Mouse (Mus musculus) kidney, adult 8-10 months (tissue): ENCODE data around the gene Lrrc61.

ENCODE experiments used
- DNase-seq, 2 experiments: peaks; one replicate each; pipeline ENCODE4 v3.0.0; 2022

The Lrrc61 gene

GRCm38 (mm10) chr6:48548314-48548713 is 6.3 kb upstream of the Lrrc61 start:
- DNase-seq: no peak

- DNase-seq: peak in 1 of 2 experiments; percentile 49
These were observed 1.7 kb upstream of the Lrrc61 start for GRCm38 (mm10) chr6:48552918-48553317.

- DNase-seq: no peak
These were observed 777 bp upstream of the Lrrc61 start for GRCm38 (mm10) chr6:48553819-48554218.

- peak; percentile 63 to 80 for DNase-seq
These were observed 701 bp downstream of the Lrrc61 start for GRCm38 (mm10) chr6:48555104-48555890.

DNA sequence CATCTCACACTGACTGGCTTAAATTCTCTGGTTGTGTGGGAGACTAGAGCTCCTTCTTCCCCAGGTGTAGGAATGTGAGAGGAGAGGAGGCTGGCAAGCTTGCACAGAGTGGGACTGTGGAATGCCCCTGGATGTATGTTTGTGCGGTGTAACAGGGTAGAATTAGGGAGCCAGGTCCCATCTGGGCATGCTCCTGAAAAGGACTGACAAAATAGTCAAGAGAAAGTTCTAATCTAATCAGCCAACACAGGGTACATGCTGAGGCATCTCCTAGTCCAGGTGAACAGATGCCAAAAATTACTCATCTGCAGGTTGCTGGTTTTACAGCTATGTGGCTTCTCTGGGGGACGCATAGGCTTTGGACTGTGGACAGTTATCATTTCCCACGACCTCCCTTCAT is 1.4 kb downstream of the Lrrc61 start:
- DNase-seq: no peak

DNA sequence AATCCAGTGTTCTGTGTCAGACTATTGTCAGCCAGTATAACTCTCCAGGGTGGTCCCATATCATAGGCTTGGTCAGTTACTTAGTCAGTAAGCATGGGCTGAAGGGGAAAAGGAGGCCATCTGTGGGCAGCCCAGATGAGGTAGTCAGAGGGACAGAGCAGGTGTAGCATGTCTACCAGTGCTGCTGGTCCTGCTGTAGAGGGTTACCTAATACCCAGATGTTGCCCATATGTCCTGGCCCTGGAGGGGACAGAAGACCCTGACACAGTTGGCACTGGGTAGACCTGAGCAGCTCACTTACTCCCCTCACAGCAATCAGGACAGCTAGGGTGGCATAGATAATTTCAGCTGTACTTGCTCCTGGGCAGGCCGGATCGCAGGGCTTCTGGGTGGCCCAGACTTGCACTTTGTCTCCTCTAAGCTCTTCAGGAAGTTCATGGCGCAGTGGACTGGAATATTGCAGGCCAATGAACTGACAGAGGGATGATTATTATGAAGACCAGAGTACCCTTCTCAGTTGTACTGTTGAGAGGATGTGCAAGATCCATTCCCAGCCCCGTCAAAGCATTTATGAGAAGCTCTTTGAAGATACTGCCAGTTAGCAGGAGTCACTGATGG is 11.2 kb downstream of the Lrrc61 start:
- DNase-seq: peak in 1 of 2 experiments; percentile 29

GRCm38 (mm10) chr6:48566312-48566711 is 11.7 kb downstream of the Lrrc61 start:
- peak; percentile 86 to 90 for DNase-seq

DNA sequence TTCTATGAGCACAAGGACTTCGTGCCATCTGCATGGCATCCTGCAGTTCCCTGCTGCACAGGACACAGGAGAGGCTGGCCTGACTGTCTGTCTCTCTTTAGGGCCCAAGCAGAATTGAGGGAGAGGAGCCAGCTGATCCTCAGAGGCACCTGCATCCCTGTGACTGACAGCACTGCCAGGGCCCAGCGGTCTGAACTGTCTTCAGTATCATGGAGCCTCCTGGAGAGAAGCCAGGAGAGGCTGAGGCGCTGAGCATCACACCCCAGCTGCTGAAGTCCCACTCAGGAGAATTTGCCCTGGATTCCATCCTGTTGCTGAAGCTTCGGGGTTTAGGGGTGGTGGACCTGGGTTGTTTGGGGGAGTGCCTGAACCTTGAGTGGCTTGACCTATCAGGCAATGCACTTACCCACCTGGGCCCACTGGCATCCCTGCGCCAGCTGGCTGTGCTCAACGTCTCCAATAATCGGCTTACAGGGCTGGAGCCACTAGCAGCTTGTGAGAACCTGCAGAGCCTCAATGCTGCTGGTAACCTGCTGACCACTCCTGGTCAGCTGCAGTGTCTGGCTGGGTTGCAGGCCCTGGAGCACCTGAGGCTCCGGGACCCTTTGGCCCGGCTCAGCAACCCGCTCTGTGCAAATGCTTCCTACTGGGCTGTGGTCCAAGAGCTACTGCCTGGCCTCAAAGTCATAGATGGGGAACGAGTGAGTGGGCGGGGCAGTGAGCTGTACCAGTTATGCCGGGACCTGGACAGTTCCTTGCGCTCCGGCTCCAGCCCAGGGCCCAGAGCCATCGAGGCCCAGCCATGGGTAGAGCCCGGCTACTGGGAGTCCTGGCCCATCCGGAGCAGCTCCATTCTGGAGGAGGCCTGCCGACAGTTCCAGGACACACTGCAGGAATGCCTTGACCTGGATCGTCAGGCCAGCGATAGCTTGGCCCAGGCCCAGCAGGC is 13.7 kb downstream of the Lrrc61 start:
- DNase-seq: peak; percentile 76 to 79

DNA sequence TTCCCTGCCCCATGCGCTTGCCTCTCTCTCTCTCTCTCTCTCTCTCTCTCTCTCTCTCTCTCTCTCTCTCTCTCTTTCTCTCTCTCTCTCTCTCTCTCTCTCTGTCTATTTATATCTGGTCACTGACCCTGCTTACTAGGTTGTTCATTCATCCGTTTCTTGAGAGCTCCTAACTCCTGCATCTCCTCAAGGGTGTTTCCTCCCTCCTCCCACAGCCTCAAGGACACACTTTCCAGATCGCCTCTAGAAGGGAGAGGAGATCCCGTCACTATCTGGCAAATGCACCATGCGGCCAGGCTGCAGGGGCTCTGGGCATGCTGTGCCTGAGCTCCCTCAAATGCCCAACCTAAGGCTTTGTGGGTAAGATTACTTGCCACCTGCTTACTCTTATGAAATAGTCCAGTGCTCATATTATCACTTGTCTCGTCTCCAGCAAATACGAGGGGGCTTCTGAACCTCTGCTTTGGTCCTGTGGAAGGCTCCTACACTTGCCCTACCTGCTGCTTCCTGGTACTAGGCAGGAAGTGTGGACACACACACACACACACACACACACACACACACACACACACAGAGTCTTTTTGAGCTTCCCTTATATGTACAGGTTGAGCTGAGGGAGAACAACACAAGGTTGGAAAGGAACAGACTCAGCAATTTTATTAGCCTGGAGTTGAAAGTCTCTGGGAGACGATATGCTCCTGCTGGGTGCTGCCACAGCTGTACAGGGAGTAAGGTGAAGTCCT is 14.6 kb downstream of the Lrrc61 start:
- peak; percentile 47 to 63 for DNase-seq

DNA sequence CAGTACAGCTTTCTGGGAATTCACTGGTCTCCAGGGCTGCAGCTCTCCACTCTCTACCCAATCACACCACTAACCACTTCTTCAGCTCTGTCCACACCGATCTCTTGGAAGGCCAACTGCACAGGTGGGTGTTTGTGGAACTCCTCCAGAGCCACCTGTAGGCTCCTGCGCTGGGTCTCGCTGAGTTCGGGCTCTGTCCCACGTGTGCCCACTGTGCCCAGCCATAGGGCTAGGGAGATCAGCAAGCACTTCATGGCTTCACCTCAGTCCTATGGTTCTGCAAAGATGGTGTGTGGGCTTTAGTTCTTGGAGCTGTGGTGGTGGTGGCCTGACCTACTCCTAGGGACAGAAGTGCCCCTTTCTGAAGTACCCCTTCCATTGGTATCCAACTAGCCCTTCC is 17.4 kb downstream of the Lrrc61 start:
- no peak for DNase-seq

DNA sequence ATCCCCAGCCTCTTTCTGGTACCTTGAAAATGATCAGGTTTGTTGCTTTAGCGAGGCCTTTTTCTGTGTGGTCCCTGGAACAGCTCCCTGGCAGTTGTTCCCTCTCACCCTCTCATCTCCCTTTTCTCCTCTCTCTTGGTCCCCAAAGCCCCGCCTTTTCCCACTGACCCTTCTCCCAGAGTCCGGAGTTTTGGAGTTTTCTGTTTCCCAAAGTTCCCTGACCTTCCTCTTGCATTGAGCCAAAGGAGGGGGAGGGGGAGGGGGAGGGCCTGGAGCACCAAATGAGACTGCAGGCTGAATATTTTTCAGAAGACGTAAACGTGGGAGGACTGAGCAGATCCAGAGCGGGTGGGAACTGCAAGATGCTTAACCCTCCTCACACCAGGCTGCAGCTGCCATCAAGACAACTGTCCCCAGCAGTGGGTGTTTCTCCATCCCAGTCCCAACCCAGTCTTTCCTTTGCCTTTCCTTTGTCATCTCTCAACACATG is 18.0 kb downstream of the Lrrc61 start, which contains the start of gene Rarres2:
Gene Rarres2 (minus strand): TSS at position 218 of the 490 bp plus-strand sequence.
- peak; percentile 66 to 67 for DNase-seq

DNA sequence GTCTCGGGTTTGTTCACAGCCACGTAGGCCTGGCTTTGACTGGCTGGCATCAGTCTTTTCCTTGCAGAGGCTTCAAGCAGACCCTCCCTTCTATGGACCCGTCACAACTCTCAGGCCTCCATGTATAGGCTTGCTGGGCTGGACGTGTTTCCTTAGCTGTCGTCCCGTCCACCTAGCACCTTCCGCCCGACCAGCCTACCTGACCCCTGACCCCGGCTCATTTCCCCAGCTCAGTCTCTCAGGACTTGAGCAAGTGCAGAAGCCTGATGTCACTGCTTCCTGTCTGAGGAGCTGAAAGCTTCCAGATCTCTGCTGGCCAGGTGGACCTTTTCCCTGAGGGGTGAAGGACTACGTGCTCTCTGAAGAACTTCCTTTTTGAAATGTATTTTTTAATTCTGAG is 18.7 kb downstream of the Lrrc61 start:
- no peak for DNase-seq

DNA sequence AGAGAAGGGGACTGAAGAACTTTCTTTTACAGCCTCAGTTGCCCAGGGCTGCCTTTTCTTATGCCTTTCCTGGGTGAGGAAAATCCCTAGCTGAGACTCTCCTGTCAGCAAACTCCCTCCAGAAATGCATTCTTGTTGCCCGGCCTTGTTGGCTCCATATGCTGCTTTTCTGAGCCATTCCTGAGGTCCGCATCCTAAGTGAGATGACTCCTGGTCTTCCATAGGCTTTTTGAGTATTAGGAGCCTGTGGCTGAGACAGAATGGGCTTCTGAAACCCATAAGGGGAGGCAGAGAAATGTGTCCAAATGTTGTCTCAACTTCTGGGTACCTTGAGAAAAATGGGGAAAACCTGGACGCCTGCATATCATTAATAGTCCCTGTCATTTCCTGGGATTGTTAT is 19.4 kb downstream of the Lrrc61 start:
- no peak for DNase-seq

DNA sequence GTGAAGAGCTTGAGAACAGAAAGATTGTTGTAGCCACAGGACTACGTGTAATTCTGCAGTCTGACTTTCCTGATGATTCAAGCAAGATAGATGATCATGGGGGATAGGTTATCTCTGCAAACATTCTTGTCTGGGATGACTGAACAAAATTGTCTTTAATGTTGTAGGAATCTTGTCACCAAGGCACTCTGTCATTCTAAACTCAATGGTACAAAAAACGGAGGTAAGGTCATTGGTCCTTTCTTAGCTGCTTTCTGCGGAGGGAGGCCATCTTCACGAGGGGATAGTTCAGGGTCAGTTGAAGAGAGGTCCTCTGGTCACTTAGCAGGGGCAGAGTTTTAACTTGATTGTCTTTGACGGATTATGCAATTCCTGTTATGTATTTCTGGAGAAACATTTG is 24.1 kb downstream of the Lrrc61 start:
- DNase-seq: no peak

DNA sequence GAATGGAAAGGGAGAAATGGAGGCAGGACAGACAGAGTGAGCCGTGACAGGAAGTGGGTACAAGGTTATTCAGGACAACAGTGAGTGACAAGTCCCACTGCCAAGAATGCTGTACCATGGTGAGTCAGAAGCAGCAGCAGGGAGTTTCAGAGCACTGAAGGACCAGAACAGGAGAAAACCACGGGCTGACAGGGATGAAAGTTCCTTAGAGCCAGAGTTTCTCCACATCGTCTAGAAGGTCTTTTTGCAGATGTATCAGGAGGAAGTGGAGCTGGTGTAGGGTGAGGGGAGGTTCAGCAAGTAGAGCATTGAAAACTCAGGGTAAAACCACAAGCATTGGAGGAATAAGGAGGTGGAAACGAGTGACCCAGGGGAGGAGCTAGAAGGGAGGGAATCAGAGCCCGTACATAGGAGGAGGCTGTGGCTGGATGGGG is 24.6 kb downstream of the Lrrc61 start:
- no peak for DNase-seq

GRCm38 (mm10) chr6:48581257-48581656 is 26.7 kb downstream of the Lrrc61 start:
- DNase-seq: no peak

DNA sequence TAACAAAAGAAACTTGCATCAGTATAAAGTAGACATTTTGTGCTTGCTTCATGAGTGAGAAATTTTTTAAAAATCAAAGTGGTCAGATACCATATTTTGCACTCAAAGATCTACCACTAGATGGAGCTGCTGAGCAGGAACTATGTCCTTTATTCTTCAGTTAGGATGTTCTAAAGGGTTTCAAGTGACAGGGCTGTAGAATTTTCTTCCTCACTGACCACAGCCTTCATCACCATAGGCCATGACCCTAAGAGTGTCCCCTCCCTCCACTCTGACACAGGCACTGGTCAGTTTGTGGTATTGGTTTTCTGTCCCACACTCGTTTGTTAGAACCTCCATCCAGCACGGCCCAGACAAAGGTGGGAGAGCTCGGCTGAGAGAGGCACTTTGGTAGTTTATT is 27.4 kb downstream of the Lrrc61 start:
- no peak for DNase-seq

- no peak for DNase-seq
These were observed 34.7 kb downstream of the Lrrc61 start, which contains the start of gene Gm45021 for GRCm38 (mm10) chr6:48589194-48589750. Gm45021 (plus strand) TSS chr6:48589610.

DNA sequence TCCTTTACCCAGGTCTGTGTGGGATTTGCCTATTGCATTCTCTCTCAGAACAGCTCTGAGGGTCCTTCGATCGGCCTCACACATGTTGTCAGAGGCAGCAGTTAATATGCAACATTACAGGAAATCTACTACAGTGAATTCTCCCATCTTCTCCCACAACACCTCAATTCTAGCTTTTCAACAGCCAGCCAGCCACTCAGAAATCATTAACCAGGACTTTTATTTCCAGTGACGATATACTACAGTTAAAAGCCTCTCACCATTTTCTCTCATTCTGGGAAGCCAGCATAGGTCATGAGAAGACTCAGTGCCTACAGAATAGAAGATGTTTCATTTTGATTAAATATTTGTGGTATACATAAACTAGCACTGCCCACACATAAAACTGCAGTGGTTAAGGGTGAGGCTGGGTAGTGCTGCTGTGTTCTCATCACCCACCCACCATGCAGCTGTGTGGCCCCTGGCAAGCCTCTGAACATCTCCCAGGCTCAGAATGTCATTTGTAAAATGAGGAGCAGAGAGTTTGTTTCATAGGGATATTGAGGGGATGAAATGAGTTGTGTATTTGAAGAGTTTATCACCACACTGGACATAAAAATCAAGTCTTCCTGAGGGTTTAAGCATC is 36.7 kb downstream of the Lrrc61 start:
- DNase-seq: peak in 1 of 2 experiments; percentile 63

DNA sequence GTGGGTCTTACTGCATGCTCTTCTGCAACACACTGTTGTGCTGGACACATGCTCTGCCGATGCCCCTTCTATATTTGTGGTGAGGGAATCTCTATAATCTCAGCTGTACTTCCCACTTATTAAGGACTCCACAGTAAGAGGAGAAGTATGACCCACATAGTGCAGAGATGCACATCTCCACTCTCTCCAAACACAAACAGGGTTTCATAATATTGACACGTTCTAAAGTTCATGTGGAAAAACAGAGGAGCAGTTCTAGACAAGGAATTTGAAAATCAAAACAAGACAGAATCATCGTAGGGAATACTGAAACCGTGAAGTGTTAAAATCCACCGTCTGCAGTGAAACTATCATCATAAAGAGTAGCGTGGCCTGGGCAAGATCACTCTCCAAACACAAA is 37.3 kb downstream of the Lrrc61 start:
- DNase-seq: no peak
